Mouse (Mus musculus) kidney, embryonic 15.5 days (tissue): Measurements from ENCODE around the gene Cd2. TPM values are rescaled to one million over a fixed set of nuclear protein-coding genes. Genes with fewer than 3 reads are reported as not detected.

ENCODE experiments used
- ATAC-seq: fragments of 200-750 bp; cut with Nextera tagmentation; replicated peaks from 2 replicates; pipeline ENCODE4 v1.8.0; 2017; ENCODE audit warnings: moderate TSS enrichment; ENCODE audit not compliant: low FRiP score
- H3K27ac ChIP-seq: fragments of 300-500 bp; sonication (generic); 2 replicates; pipeline ENCODE4 v1.5.1; 2015; ENCODE audit warnings: mild to moderate bottlenecking, inconsistent platforms
- H3K27me3 ChIP-seq: fragments of 300-500 bp; sonication (generic); 2 replicates; pipeline ENCODE4 v1.6.1; 2015; ENCODE audit warnings: inconsistent platforms
- H3K36me3 ChIP-seq: fragments of 300-500 bp; sonication (generic); 2 replicates; pipeline ENCODE4 v1.6.1; 2015; ENCODE audit warnings: inconsistent platforms
- H3K4me1 ChIP-seq: fragments of 300-500 bp; sonication (generic); 2 replicates; pipeline ENCODE4 v1.6.1; 2015; ENCODE audit warnings: inconsistent platforms
- H3K4me2 ChIP-seq: fragments of 300-500 bp; sonication (generic); 2 replicates; pipeline ENCODE4 v1.6.1; 2015; ENCODE audit warnings: moderate library complexity, mild to moderate bottlenecking, inconsistent platforms
- H3K4me3 ChIP-seq: fragments of 300-500 bp; sonication (generic); replicated peaks from 2 replicates; pipeline ENCODE4 v1.5.1; 2015; ENCODE audit warnings: mild to moderate bottlenecking, inconsistent platforms
- H3K9ac ChIP-seq: fragments of 300-500 bp; sonication (generic); 2 replicates; pipeline ENCODE4 v1.6.1; 2015; ENCODE audit warnings: mild to moderate bottlenecking, inconsistent platforms
- H3K9me3 ChIP-seq: fragments of 300-500 bp; sonication (generic); replicated peaks from 2 replicates; pipeline ENCODE4 v1.6.1; 2016; ENCODE audit warnings: inconsistent platforms
- WGBS: fragments of 180-500 bp; shearing (Covaris S2); methylation state at CpG from one replicate; pipeline ENCODE4 v1.1.7; 2015; ENCODE audit warnings: mixed read lengths; 5-methylcytosine and 5-hydroxymethylcytosine counted together
- polyA plus RNA-seq: library from polyadenylated mRNA; unstranded; fragments of >200 nt; fragmentation: Nextera tagmentation; extraction: Ambion mirVana; gene quantifications from 2 replicates; pipeline ENCODE4 v1.2.1, GENCODE M21; 2015

Gene Cd2
- polyA plus RNA-seq, 1 experiment from 2014 or later: not detected

DNA sequence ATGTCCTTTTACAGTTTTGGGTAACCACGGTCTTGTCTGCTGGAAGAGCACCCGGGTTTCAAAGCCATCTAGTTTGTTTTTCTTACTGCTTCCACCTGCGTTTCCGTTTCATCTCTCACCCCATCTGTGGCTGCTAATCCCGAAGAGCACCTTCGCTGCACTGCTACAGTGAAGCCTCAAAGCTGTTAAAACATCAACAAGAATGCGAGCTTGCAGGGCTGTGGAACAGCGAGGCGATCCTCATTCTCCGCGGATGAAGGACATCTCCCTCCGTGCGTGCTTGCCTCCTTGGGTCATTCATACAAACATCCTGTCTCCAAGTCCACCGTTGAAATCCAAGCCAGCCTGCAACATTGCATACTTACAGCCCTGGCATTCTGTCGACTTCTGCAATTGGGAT lies 51.5 kb downstream of the Cd2 start:
- Histone ChIP-seq H3K27ac (no peak overlapping the region), H3K27me3 (no peaks in the 10 kb centered on the region), H3K4me3 (no peak overlapping the region), H3K9ac (no peak overlapping the region), H3K4me1 (peaks cover 19% of the 10 kb centered on the region), H3K9me3 (no peaks in the 10 kb centered on the region), H3K36me3 (no peaks in the 10 kb centered on the region), H3K4me2 (peak overlapping the region; percentile 45)
- WGBS: 16% methylated on average over 15 of the region's 15 CpGs
- ATAC-seq: no peak

DNA sequence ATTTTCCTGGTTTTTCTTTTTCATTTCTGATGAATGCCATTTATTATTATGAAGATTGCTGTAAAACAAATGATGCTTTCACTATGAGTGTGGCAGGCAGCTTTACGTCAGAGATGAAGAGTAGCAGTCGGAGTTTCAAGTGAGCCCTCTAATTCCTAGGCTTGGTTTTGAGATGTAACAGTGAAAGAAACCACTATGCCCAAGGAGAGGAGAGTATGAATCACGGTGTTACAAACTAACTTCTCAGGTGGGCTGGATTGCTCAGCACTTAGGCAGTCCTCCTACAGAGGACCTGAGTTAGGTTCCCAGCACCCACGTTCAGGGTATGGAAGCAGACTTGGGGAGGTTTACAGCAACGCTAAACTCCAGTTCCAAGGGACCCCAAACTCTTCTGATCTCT lies 52.4 kb downstream of the Cd2 start:
- WGBS: 93% methylated on average over 5 of the region's 5 CpGs
- H3K9me3 ChIP-seq: no peaks in the 10 kb centered on the region
- H3K36me3 ChIP-seq: no peaks in the 10 kb centered on the region
- no peaks in the 10 kb centered on the region for H3K27me3 ChIP-seq
- no peak for ATAC-seq
- H3K9ac ChIP-seq: no peak overlapping the region
- no peak overlapping the region for H3K4me2 ChIP-seq
- H3K4me3 ChIP-seq: no peak overlapping the region
- no peak overlapping the region for H3K27ac ChIP-seq
- H3K4me1 ChIP-seq: peaks cover 21% of the 10 kb centered on the region

DNA sequence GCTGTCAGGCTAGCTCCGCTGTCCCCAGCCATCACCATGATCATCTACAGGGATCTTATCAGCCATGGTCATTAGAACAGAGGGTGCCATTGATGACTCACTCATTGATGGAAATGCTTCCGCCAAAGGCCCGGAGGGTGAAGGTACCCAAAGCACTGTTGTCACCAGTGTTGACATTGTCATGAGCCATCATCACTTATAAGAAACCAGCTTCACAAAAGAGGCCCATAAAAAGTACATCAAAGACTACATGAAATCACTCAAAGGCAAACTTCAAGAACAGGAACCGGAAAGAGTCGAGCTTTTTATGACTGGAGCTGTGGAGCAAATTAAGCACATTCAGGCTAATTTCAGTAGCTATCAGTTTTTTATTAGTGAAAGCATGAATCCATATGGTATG lies 54.3 kb downstream of the Cd2 start:
- Histone ChIP-seq H3K27ac (no peak overlapping the region), H3K36me3 (no peaks in the 10 kb centered on the region), H3K4me2 (no peak overlapping the region), H3K27me3 (no peaks in the 10 kb centered on the region), H3K9me3 (no peaks in the 10 kb centered on the region), H3K9ac (no peak overlapping the region), H3K4me1 (peaks cover 28% of the 10 kb centered on the region), H3K4me3 (no peak overlapping the region)
- WGBS: 84% methylated on average over 5 of the region's 5 CpGs
- ATAC-seq: no peak

DNA sequence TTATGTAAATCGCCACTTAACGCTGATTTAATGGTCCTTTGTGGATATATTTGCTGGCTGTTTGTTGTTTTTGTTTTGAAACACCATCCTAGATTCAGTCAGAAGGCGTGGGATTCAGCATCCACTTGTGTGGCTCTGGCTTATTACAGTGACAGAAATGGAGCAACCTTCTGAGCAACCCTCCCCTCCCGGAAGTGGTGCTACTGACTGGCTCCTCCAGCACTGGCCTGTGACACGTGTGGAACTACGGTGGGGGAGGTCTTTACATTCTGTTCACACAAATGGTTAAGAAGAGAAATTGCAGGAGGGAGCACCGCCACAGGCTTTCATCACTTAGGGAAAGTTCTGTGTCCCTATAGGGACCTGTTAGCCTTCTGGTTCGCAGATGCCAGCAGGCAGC lies 55.2 kb downstream of the Cd2 start:
- no peak for ATAC-seq
- no peaks in the 10 kb centered on the region for H3K27me3 ChIP-seq
- no peaks in the 10 kb centered on the region for H3K9me3 ChIP-seq
- H3K4me1 ChIP-seq: peaks cover 24% of the 10 kb centered on the region
- H3K27ac ChIP-seq: no peak overlapping the region
- no peaks in the 10 kb centered on the region for H3K36me3 ChIP-seq
- 51% methylated on average over 8 of the region's 8 CpGs for WGBS
- no peak overlapping the region for H3K4me3 ChIP-seq
- H3K4me2 ChIP-seq: no peak overlapping the region
- H3K9ac ChIP-seq: no peak overlapping the region

DNA sequence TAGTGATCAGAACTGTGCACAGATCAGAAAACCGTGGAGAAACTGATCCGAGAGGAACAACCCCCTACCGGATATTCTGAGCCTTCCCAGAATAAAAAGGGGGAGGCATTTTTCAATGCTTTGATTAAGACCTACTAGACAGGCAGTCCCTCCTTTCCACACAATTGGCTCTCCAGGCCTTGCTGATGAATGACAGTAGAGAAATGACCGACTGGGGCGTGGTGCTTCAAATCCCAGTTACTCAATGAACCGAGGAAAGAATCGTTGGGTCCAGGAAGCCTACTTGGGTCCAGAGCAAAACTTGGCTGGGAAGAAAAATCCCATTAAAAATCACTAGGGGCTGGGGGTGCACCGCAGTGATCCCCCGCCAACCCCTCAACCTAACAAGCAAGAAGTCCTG lies 57.5 kb downstream of the Cd2 start:
- peak; percentile 33; the same call in 1 of the 2 replicates for ATAC-seq
- H3K9me3 ChIP-seq: no peaks in the 10 kb centered on the region
- no peak overlapping the region for H3K9ac ChIP-seq
- no peak overlapping the region for H3K4me2 ChIP-seq
- H3K4me3 ChIP-seq: no peak overlapping the region
- H3K27ac ChIP-seq: 0 out of 2 replicates have a peak overlapping the region, but pooled peaks have one; percentile 41
- WGBS: 57% methylated on average over 9 of the region's 9 CpGs
- no peaks in the 10 kb centered on the region for H3K36me3 ChIP-seq
- no peaks in the 10 kb centered on the region for H3K27me3 ChIP-seq
- peaks cover 9% of the 10 kb centered on the region; the same call in 1 of the 2 replicates for H3K4me1 ChIP-seq

DNA sequence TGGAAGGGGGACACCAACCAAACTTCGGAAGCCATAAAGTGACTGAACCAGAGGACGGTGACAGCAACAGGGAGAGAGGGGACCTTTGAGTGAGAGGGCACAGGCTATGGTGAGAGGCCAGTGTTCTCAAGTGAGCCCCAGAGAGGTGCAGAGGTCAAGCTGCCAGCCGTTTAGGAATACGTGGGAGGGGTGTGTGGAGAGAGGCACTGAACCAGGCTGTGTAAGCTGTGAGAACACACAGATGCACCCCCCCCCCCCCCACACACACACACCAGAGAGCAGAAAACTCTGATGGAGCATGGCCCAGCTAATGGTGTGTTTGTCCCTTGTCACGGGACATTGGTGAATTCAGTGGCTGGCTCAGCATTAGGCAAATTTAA lies 58.2 kb downstream of the Cd2 start:
- no peak overlapping the region for H3K9ac ChIP-seq
- H3K36me3 ChIP-seq: no peaks in the 10 kb centered on the region
- no peaks in the 10 kb centered on the region for H3K27me3 ChIP-seq
- no peak overlapping the region for H3K4me3 ChIP-seq
- peak; percentile 84 for ATAC-seq
- H3K4me2 ChIP-seq: no peak overlapping the region
- 0 out of 2 replicates have a peak overlapping the region, but pooled peaks have one; percentile 41 for H3K27ac ChIP-seq
- WGBS: 27% methylated on average over 5 of the region's 5 CpGs
- no peaks in the 10 kb centered on the region for H3K9me3 ChIP-seq
- H3K4me1 ChIP-seq: peaks cover 9% of the 10 kb centered on the region; the same call in 1 of the 2 replicates

DNA sequence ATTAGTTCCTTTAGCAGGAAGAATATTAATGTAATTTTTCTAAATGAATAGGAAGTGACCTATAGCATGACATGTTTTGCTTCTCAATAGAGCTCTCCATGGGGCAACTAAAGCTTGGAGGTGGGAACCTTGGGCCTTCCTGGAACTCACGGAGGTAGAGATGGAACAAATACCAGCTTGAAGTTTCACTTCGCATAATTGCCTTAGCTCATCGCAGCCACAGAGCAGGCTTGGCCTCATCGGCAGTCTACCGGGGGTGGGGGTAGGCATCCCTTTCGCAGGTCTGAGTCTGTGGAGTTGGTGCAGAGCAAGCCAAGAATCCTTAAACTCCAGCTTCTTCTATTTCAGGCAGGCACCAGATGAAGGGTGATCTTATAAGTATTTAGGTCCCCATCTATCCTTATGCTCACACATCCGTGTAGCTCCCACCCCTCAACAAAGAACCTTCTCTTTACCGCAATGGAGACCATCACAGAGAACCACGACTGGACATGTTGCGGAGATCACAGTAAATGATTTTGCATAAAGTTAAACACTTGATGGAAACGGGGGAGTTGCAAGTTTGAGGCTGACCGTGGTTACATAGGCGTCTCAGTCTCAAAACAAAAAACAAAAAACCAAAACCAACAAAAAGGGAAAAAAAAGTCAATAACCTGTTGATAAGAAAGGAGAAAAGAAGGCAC lies 58.7 kb downstream of the Cd2 start:
- H3K4me2 ChIP-seq: no peak overlapping the region

DNA sequence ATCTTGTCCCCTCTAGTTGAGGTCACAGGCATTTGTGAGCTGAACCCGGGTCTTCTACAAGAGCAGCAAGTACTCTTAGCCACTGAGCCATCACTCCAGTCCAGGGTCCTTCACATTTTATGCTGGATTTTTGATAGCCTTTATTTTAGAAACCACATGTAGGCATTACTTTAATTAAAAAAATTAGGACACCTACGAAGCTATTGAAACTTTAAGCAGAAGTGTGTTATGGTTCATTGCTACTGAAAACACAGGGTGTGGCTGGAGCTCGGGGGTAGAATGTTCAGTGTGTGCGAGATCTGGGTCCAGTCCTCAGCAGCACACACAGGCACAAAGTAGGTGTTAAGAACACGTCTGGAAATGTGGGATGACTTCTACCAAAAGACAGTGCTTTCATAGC lies 59.7 kb downstream of the Cd2 start:
- Histone ChIP-seq H3K9me3 (no peaks in the 10 kb centered on the region), H3K9ac (no peak overlapping the region), H3K27me3 (no peaks in the 10 kb centered on the region), H3K4me1 (peaks cover 9% of the 10 kb centered on the region; the same call in 1 of the 2 replicates), H3K27ac (no peak overlapping the region), H3K36me3 (no peaks in the 10 kb centered on the region), H3K4me2 (no peak overlapping the region), H3K4me3 (no peak overlapping the region)
- ATAC-seq: no peak
- 60% methylated on average over 5 of the region's 5 CpGs for WGBS

More for the DNA sequence above, 58.7 kb downstream of the Cd2 start:
- no peaks in the 10 kb centered on the region for H3K27me3 ChIP-seq
- H3K36me3 ChIP-seq: no peaks in the 10 kb centered on the region
- 75% methylated on average over 13 of the region's 13 CpGs for WGBS
- no peak for ATAC-seq
- peaks cover 9% of the 10 kb centered on the region; the same call in 1 of the 2 replicates for H3K4me1 ChIP-seq
- H3K9me3 ChIP-seq: no peaks in the 10 kb centered on the region
- H3K4me3 ChIP-seq: no peak overlapping the region
- no peak overlapping the region for H3K27ac ChIP-seq
- H3K9ac ChIP-seq: no peak overlapping the region

Other genes with a start within 250 kb of the Cd2 start
- gene Ptgfrn, start 177.7 kb downstream of the Cd2 start, polyA plus RNA-seq: 2.8 and 2.9 TPM in 2 replicates
- gene Igsf3, start 89.1 kb upstream of the Cd2 start, polyA plus RNA-seq: 24.3 and 25.4 TPM in 2 replicates